Mouse (Mus musculus): ENCODE measurements at regions not wholly inside any gene's neighbourhood (a gene's known extent, or its start where the extent isn't known, plus 50 kb on each side); places are given as distances from the start of the nearest gene placed in this dataset.
A peak's percentile ranks its signal among the peaks of the same experiment; 100 is the strongest.

- peak; percentile 48 for DNase-seq
Observed at GRCm38 (mm10) chr4:152825185-152825584, 347.5 kb upstream of the Kcnab2 start.

GRCm38 (mm10) chr4:152816139-152816757 lies 338.6 kb upstream of the Kcnab2 start:
- no peak for DNase-seq

GRCm38 (mm10) chr4:152806611-152807010 lies 328.9 kb upstream of the Kcnab2 start:
- DNase-seq, result no peak

- DNase-seq, result peak; percentile 94
Observed at GRCm38 (mm10) chr4:152799392-152799791, 321.7 kb upstream of the Kcnab2 start.

- DNase-seq, result no peak
Observed at GRCm38 (mm10) chr4:152788431-152788830, 310.8 kb upstream of the Kcnab2 start.

GRCm38 (mm10) chr4:152784972-152785371 lies 307.3 kb upstream of the Kcnab2 start:
- DNase-seq, result no peak

- no peak for DNase-seq
Observed at GRCm38 (mm10) chr4:152779526-152779925, 301.9 kb upstream of the Kcnab2 start.

- no peak for DNase-seq
Observed at GRCm38 (mm10) chr4:152775801-152776200, 298.1 kb upstream of the Kcnab2 start.

- DNase-seq, result no peak
Observed at GRCm38 (mm10) chr4:152771386-152771785, 293.7 kb upstream of the Kcnab2 start.

GRCm38 (mm10) chr4:152767372-152767771 lies 289.7 kb upstream of the Kcnab2 start:
- DNase-seq, result no peak

GRCm38 (mm10) chr4:152763116-152763515 lies 285.4 kb upstream of the Kcnab2 start:
- DNase-seq, result no peak

- no peak for DNase-seq
Observed at GRCm38 (mm10) chr4:152762576-152762975, 284.9 kb upstream of the Kcnab2 start.

GRCm38 (mm10) chr4:152757191-152757590 lies 279.5 kb upstream of the Kcnab2 start:
- no peak for DNase-seq

GRCm38 (mm10) chr4:152756535-152756934 lies 278.9 kb upstream of the Kcnab2 start:
- DNase-seq, result no peak

- DNase-seq, result no peak
Observed at GRCm38 (mm10) chr4:152755756-152756155, 278.1 kb upstream of the Kcnab2 start.

- no peak for DNase-seq
Observed at GRCm38 (mm10) chr4:152744366-152744765, 266.7 kb upstream of the Kcnab2 start.

GRCm38 (mm10) chr4:152733017-152733416 lies 255.3 kb upstream of the Kcnab2 start:
- no peak for DNase-seq

- peak; percentile 50 for DNase-seq
Observed at GRCm38 (mm10) chr4:152731988-152732387, 254.3 kb upstream of the Kcnab2 start.

- DNase-seq, result no peak
Observed at GRCm38 (mm10) chr4:152731082-152731720, 253.5 kb upstream of the Kcnab2 start.

GRCm38 (mm10) chr4:152729421-152729820 lies 251.8 kb upstream of the Kcnab2 start:
- DNase-seq, result no peak

- peak; percentile 22 for DNase-seq
Observed at GRCm38 (mm10) chr4:152725881-152726280, 248.2 kb upstream of the Kcnab2 start.

GRCm38 (mm10) chr4:152725423-152725822 lies 247.8 kb upstream of the Kcnab2 start:
- no peak for DNase-seq

- no peak for DNase-seq
Observed at GRCm38 (mm10) chr4:152724741-152725140, 247.1 kb upstream of the Kcnab2 start.

- no peak for DNase-seq
Observed at GRCm38 (mm10) chr4:152724026-152724425, 246.4 kb upstream of the Kcnab2 start.

GRCm38 (mm10) chr4:152720528-152720927 lies 242.9 kb upstream of the Kcnab2 start:
- DNase-seq, result no peak

All from embryo, embryonic 11 days (tissue).